Mouse (Mus musculus) kidney, adult 8-10 months (tissue): Measurements from ENCODE around the gene Tas2r110.

ENCODE experiments used
- DNase-seq, 2 experiments: peaks; one replicate each; pipeline ENCODE4 v3.0.0; 2022

Gene Tas2r110

GRCm38 (mm10) chr6:132867708-132868107, at the start of gene Tas2r110:
TSS of gene Tas2r110 (plus strand) at chr6:132868008.
- no peak for DNase-seq

- no peak for DNase-seq
Measured at GRCm38 (mm10) chr6:132846842-132847241, 21.0 kb upstream of the Tas2r110 start, which contains the start of gene Tas2r123. TSS of gene Tas2r123 (plus strand) at chr6:132847142.

GRCm38 (mm10) chr6:132855138-132855537, 12.7 kb upstream of the Tas2r110 start, which contains the start of gene Tas2r116:
TSS of gene Tas2r116 (plus strand) at chr6:132855438.
- no peak for DNase-seq

DNA sequence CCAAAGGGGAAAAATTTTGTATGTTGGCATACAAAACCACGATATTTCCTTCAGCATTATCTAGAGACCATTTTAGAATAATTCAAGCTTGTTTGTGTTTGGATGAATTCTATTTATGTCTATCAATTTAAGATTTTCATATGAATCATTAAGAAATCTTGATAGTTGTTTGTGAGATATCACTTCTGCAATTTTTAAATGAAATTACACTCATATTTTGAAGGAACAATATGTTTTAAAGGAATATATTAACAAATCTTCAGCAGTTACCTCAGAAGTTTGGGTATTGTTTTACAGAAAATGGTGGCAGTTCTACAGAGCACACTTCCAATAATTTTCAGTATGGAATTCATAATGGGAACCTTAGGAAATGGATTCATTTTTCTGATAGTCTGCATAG, 24.9 kb downstream of the Tas2r110 start, which contains the start of gene Tas2r113:
Gene Tas2r113, plus strand, starts transcription at position 301 of the 400 bp plus-strand sequence.
- no peak for DNase-seq

- no peak for DNase-seq
Measured at GRCm38 (mm10) chr6:132909351-132909750, 41.5 kb downstream of the Tas2r110 start, which contains the start of gene Tas2r125. TSS of gene Tas2r125 (plus strand) at chr6:132909651.
